Mouse (Mus musculus) liver, embryonic 14.5 days (tissue): ENCODE measurements around the gene Coro1a. TPM values are rescaled to one million over a fixed set of nuclear protein-coding genes. Genes with fewer than 3 reads are reported as not detected.

Experiments
- ATAC-seq: fragments of 200-750 bp; cut with Nextera tagmentation; 2 replicates; pipeline ENCODE4 v1.8.0; 2017; ENCODE audit warnings: moderate number of reproducible peaks, mild to moderate bottlenecking, moderate library complexity; ENCODE audit not compliant: insufficient read depth
- DNase-seq, 3 experiments: peaks; one replicate each; pipeline ENCODE4 v3.0.0-alpha.2; 2012 to 2013; ENCODE audit warnings: low read depth in 3 of 3, low spot score in 3 of 3
- H3K27ac ChIP-seq: fragments of 300-500 bp; sonication (generic); 2 replicates; pipeline ENCODE4 v1.5.1; 2014; ENCODE audit warnings: moderate library complexity, mild to moderate bottlenecking, control low read depth, inconsistent platforms
- H3K27me3 ChIP-seq: fragments of 300-500 bp; sonication (generic); 2 replicates; pipeline ENCODE4 v1.6.1; 2014; ENCODE audit warnings: mild to moderate bottlenecking, low read length, moderate library complexity; ENCODE audit not compliant: control insufficient read depth, insufficient read depth
- H3K36me3 ChIP-seq: fragments of 300-500 bp; sonication (generic); replicated peaks from 2 replicates; pipeline ENCODE4 v1.6.1; 2014; ENCODE audit warnings: low read depth; ENCODE audit not compliant: control insufficient read depth, insufficient read depth
- H3K4me1 ChIP-seq, 2 experiments: fragments of 200-500 bp in 1 of 2; fragments of 300-500 bp in 1 of 2; sonication (generic) in 1 of 2; replicated peaks; 2 replicates each; pipeline ENCODE4 v1.6.1; 2012 to 2014; ENCODE audit warnings: antibody characterized with exemption in 1 of 2, inconsistent platforms in 1 of 2, low read length in 1 of 2; ENCODE audit not compliant: control insufficient read depth in 2 of 2, insufficient read depth in 2 of 2
- H3K4me2 ChIP-seq: fragments of 300-500 bp; sonication (generic); 2 replicates; pipeline ENCODE4 v1.6.1; 2014; ENCODE audit warnings: low read depth, mild to moderate bottlenecking, control low read depth, moderate library complexity
- H3K4me3 ChIP-seq, 2 experiments: fragments of 200-500 bp in 1 of 2; fragments of 300-500 bp in 1 of 2; sonication (generic) in 1 of 2; 2 replicates each; pipeline ENCODE4 v1.5.1; 2012 to 2014; ENCODE audit warnings: low read depth in 2 of 2, low read length in 2 of 2, mild to moderate bottlenecking in 2 of 2, control low read depth in 1 of 2, inconsistent platforms in 1 of 2, moderate library complexity in 1 of 2; ENCODE audit not compliant: insufficient read depth in 1 of 2
- H3K9ac ChIP-seq: fragments of 300-500 bp; sonication (generic); replicated peaks from 2 replicates; pipeline ENCODE4 v1.6.1; 2014; ENCODE audit warnings: mild to moderate bottlenecking, control low read depth, moderate library complexity
- H3K9me3 ChIP-seq: fragments of 300-500 bp; sonication (generic); 2 replicates; pipeline ENCODE4 v1.6.1; 2016; ENCODE audit warnings: low read length, mixed read lengths; ENCODE audit not compliant: control insufficient read depth
- CTCF ChIP-seq: IDR thresholded peaks from 2 replicates; pipeline ENCODE4 v1.5.1; 2016; ENCODE audit warnings: antibody characterized with exemption, low read depth, control low read depth
- EP300 ChIP-seq: IDR thresholded peaks from 2 replicates; pipeline ENCODE4 v1.6.1; 2016; ENCODE audit warnings: antibody characterized with exemption, low read depth
- WGBS: fragments of 180-500 bp; shearing (Covaris S2); extraction: QIAGEN DNeasy Blood & Tissue Kit; methylation state at CpG from one replicate; pipeline ENCODE4 v1.1.7; 2014; ENCODE audit not compliant: insufficient replicate concordance; 5-methylcytosine and 5-hydroxymethylcytosine counted together
- polyA plus RNA-seq, 2 experiments: library from polyadenylated mRNA; depleted of rRNA in 1 of 2; stranded (reverse) in 1 of 2; unstranded in 1 of 2; fragments of >200 nt; fragmentation: Nextera tagmentation in 1 of 2; extraction: Ambion mirVana in 1 of 2; gene quantifications; 2 replicates each; pipeline versions ENCODE4 v1.2.1 to v1.2.3; 2012 to 2014

The Coro1a gene
- polyA plus RNA-seq, 2 experiments, result 52.5 to 81.5 TPM

DNA sequence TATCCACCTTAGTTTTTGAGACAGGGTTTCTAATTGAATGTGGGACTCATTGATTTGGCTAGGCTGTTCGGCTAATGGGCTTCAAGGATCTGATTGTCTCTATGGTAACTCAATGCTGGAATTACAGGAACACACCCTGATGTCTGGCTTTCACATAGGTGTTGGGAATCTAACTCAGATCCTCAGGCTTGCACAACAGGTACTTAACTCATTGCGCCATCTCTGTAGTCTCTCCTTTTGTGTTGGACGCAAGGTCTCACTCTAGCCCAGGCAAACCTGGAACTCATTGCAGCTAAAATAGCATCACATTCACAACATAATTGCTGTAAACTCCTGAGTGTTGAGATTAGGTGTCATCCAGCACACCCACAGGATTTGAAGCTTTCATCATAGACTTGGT is 37.4 kb downstream of the Coro1a start:
- TF ChIP-seq CTCF (no peak), EP300 (no peak)
- ATAC-seq (no peak), DNase-seq (no peak)
- Histone ChIP-seq H3K9me3 (no peaks in the 10 kb centered on the region), H3K4me1 (0 out of 4 replicates have a peak, but pooled peaks cover 0 to 3% of the 10 kb centered on the region in 2 experiments), H3K4me2 (no peak overlapping the region), H3K9ac (no peak overlapping the region), H3K4me3 (no peak overlapping the region), H3K36me3 (peaks cover 16% of the 10 kb centered on the region), H3K27ac (no peak overlapping the region), H3K27me3 (no peaks in the 10 kb centered on the region)
- 82% methylated on average over 3 of the region's 3 CpGs for WGBS

DNA sequence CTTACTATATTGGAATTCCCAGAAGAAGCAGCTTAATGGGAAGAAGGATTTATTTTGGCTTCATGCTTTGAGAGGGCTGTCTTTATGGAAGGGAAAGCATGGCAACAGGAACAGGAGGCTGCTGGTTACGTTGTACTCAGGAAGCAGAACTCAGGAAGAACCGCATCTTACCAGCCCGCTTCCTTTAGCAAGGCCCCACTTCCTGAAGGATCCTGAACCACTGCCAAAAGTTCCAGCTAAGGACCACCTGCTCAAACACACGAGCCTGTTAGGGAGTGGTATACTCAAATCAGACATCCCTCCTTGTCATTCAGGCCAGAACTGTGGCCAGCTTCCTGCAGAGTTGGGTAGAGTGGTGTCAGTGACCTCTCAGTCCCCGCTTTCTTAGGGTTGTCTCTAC is 39.1 kb downstream of the Coro1a start:
- 53% methylated on average over 5 of the region's 5 CpGs for WGBS
- Histone ChIP-seq H3K4me2 (no peak overlapping the region), H3K4me1 (0 out of 4 replicates have a peak, but pooled peaks cover 0 to 3% of the 10 kb centered on the region in 2 experiments), H3K27me3 (no peaks in the 10 kb centered on the region), H3K9me3 (no peaks in the 10 kb centered on the region), H3K4me3 (no peak overlapping the region), H3K9ac (no peak overlapping the region), H3K27ac (no peak overlapping the region), H3K36me3 (peaks cover 21% of the 10 kb centered on the region)
- DNase-seq, result no peak
- TF ChIP-seq EP300 (no peak), CTCF (no peak)
- ATAC-seq, result no peak

- no peaks in the 10 kb centered on the region for H3K27me3 ChIP-seq
- no peak overlapping the region for H3K27ac ChIP-seq
- H3K4me2 ChIP-seq, result no peak overlapping the region
- TF ChIP-seq EP300, result no peak
- TF ChIP-seq CTCF, result no peak
- ATAC-seq (no peak), DNase-seq (no peak)
- no peak overlapping the region for H3K4me3 ChIP-seq
- H3K36me3 ChIP-seq, result peaks cover 21% of the 10 kb centered on the region
- 67% methylated on average over 9 of the region's 9 CpGs for WGBS
- H3K4me1 ChIP-seq, result 0 out of 4 replicates have a peak, but pooled peaks cover 0 to 3% of the 10 kb centered on the region in 2 experiments
- no peaks in the 10 kb centered on the region for H3K9me3 ChIP-seq
- no peak overlapping the region for H3K9ac ChIP-seq
These were observed 40.0 kb downstream of the Coro1a start for GRCm38 (mm10) chr7:126667495-126668090.

GRCm38 (mm10) chr7:126665269-126665668 is 42.3 kb downstream of the Coro1a start:
- Histone ChIP-seq H3K27ac (no peak overlapping the region), H3K36me3 (peaks cover 21% of the 10 kb centered on the region), H3K9me3 (no peaks in the 10 kb centered on the region), H3K27me3 (no peaks in the 10 kb centered on the region), H3K4me3 (no peak overlapping the region), H3K4me1 (0 out of 4 replicates have a peak, but pooled peaks cover 0 to 3% of the 10 kb centered on the region in 2 experiments), H3K4me2 (no peak overlapping the region), H3K9ac (no peak overlapping the region)
- no peak for DNase-seq
- 78% methylated on average over 3 of the region's 3 CpGs for WGBS
- TF ChIP-seq EP300 (no peak), CTCF (no peak)
- ATAC-seq, result no peak

DNA sequence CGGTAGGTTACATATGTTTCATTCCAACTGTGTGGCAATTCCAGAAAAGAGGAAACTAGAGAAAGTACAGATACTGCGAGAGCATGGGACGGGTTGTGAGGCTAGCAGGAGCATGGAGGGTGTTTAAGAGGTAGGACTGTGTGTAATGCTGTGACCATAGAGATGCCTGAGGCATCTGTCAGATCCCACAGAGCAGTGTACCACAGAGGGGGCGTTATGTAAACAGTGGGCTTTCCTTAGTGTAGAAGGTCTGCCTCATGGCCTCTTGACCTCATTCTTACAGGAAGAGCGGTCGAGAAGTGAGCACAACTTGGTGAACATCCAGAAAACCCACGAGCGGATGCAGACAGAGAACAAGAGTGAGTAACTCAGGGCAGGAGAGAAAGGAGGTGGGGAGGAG is 43.9 kb downstream of the Coro1a start:
- Histone ChIP-seq H3K9ac (no peak overlapping the region), H3K4me1 (0 out of 4 replicates have a peak, but pooled peaks cover 0 to 2% of the 10 kb centered on the region in 2 experiments), H3K4me3 (no peak overlapping the region), H3K4me2 (no peak overlapping the region), H3K27ac (no peak overlapping the region), H3K9me3 (no peaks in the 10 kb centered on the region), H3K27me3 (no peaks in the 10 kb centered on the region), H3K36me3 (peaks cover 21% of the 10 kb centered on the region)
- ATAC-seq (no peak), DNase-seq (no peak)
- 68% methylated on average over 8 of the region's 8 CpGs for WGBS
- no peak for TF ChIP-seq EP300
- no peak for TF ChIP-seq CTCF
